Mouse (Mus musculus) heart, adult 2 months (tissue): ENCODE measurements around the gene Nfatc4. TPM values are rescaled to one million over a fixed set of nuclear protein-coding genes. Genes with fewer than 3 reads are reported as not detected.

ENCODE experiments used
- DNase-seq, 2 experiments: peaks; one replicate each; pipeline ENCODE4 v3.0.0; 2021
- H3K27ac ChIP-seq: fragments of 200-600 bp; 2 replicates; pipeline ENCODE4 v1.8.1; 2022
- H3K27me3 ChIP-seq: fragments of 200-500 bp; 2 replicates; pipeline ENCODE4 v1.6.1; 2012; ENCODE audit warnings: mild to moderate bottlenecking, low read length, inconsistent platforms, mixed read lengths; ENCODE audit not compliant: control insufficient read depth, insufficient read depth
- H3K36me3 ChIP-seq: fragments of 200-500 bp; 2 replicates; pipeline ENCODE4 v1.6.1; 2012; ENCODE audit warnings: low read length, inconsistent platforms; ENCODE audit not compliant: control insufficient read depth, insufficient read depth
- H3K4me1 ChIP-seq: fragments of 200-500 bp; 2 replicates; pipeline ENCODE4 v1.6.1; 2011; ENCODE audit warnings: low read length; ENCODE audit not compliant: control insufficient read depth, insufficient read depth
- H3K4me3 ChIP-seq: fragments of 200-600 bp; 2 replicates; pipeline ENCODE4 v1.8.1; 2022
- H3K79me2 ChIP-seq: fragments of 200-500 bp; replicated peaks from 2 replicates; pipeline ENCODE4 v1.6.1; 2012; ENCODE audit warnings: mild to moderate bottlenecking, inconsistent platforms, low read length, moderate library complexity, mixed read lengths; ENCODE audit not compliant: control insufficient read depth, insufficient read depth
- H3K9ac ChIP-seq: fragments of 200-500 bp; 2 replicates; pipeline ENCODE4 v1.6.1; 2012; ENCODE audit warnings: low read depth, mild to moderate bottlenecking, control low read depth, inconsistent platforms, low read length, mixed read lengths
- CTCF ChIP-seq: fragments of 200-600 bp; IDR thresholded peaks from 2 replicates; pipeline ENCODE4 v1.8.1; 2022; ENCODE audit warnings: antibody characterized with exemption, mild to moderate bottlenecking, moderate library complexity
- EP300 ChIP-seq: fragments of 200-500 bp; IDR thresholded peaks from 2 replicates; pipeline ENCODE4 v1.6.1; 2011; ENCODE audit warnings: low read depth, low read length, control low read depth; ENCODE audit not compliant: insufficient read depth
- POLR2A ChIP-seq: fragments of 200-500 bp; IDR thresholded peaks from 2 replicates; pipeline ENCODE4 v1.6.1; 2011; ENCODE audit warnings: mild to moderate bottlenecking, low read depth, low read length, control low read depth; ENCODE audit not compliant: insufficient read depth
- WGBS: fragments of 180-500 bp; shearing (Covaris S2); methylation state at CpG from one replicate; pipeline ENCODE4 v1.1.7; 2018; 5-methylcytosine and 5-hydroxymethylcytosine counted together
- intact Hi-C: fragments of 180-260 bp; cut with DNase I; formaldehyde crosslinking; loops from one replicate; pipeline ENCODE4 v1.15.1; 2025
- polyA plus RNA-seq: library from polyadenylated mRNA; depleted of rRNA; stranded (reverse); fragments of >200 nt; gene quantifications from 2 replicates; pipeline ENCODE4 v1.2.3, GENCODE M21; 2012
- total RNA-seq, 2 experiments: library from RNA; stranded (reverse); gene quantifications; 2 replicates each; pipeline ENCODE4 v1.2.3; 2021

The Nfatc4 gene
- total and polyA plus RNA-seq, 3 experiments, result 3.6 to 6.0 (median 5.1) TPM

DNA sequence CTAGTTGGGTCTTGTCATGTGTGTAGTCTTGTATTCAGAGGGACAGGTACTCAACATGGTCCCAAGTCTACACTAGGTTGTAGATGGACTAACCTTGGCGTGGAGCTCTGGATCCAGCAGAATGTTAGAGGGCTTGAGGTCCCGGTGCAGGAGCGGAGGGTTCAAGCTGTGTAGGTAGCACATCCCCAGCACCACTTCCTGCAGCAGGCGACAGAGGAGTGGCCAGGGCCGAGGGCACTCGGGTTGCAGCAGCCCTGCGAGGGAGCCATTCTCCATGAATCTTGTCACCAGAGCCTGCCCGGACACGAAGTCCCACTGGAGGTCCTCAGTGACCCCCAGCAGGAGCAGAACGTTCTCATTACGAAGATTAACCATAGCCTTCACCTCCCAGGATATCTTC, 35.2 kb upstream of the Nfatc4 start:
- DNase-seq, result peak in 1 of 2 experiments; percentile 19
- WGBS, result 43% methylated on average over 11 of the region's 11 CpGs
- no peaks in the 10 kb centered on the region for H3K36me3 ChIP-seq
- intact Hi-C loops, result no loop called here
- H3K4me3 ChIP-seq, result no peak overlapping the region
- no peak for TF ChIP-seq EP300
- TF ChIP-seq CTCF, result no peak
- TF ChIP-seq POLR2A, result no peak
- H3K27me3 ChIP-seq, result no peaks in the 10 kb centered on the region
- H3K27ac ChIP-seq, result no peak overlapping the region
- no peaks in the 10 kb centered on the region; the same call in none of the 2 replicates for H3K4me1 ChIP-seq
- no peak overlapping the region for H3K9ac ChIP-seq
- no peaks in the 10 kb centered on the region for H3K79me2 ChIP-seq

DNA sequence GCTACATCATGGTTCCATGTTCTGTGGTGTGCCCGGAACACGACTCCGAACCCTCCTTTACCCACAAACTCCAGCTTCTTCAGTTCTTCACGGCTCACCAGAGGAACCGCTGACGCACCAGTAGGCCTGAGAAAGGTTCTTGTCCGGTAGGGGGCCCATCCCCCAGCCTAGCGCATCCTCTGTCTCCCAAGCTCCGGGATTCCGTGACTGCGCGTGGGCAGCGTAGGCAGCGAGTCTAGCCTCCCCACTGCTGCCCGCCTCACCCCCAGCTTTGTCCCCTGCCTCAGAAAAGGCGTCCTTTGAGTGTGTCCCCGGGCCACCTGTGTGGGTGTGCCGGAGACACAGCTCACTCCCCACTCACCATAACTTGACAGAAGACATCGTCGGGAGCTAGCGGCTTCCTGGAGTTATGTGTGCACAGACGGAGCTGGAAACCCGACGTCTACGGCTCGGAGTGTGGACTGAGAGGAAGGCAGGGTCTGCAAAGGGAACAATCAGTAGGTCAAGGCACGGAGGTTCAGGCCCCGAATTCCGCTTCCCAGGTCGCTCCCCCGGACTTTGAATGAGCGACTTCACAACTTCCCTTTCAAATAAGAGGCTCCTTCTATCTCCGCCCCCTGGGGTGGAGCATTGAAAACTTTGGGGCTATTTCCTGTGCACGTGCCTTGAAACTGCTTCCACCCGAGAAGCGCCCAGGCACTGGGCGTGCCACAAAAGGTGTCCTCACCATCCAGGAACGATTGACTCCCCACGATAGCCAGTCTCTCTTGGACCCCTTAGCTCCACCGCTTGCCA, 34.5 kb upstream of the Nfatc4 start, which contains the start of gene Ripk3:
Gene Ripk3 (minus strand): TSS at position 610 of the 795 bp plus-strand sequence.
- Histone ChIP-seq H3K27ac (peak within 1 kb of the TSS; percentile 26; the same call in 1 of the 2 replicates), H3K4me1 (no peaks in the 10 kb centered on the region; the same call in none of the 2 replicates)
- peak; percentile 68 to 76 for DNase-seq

DNA sequence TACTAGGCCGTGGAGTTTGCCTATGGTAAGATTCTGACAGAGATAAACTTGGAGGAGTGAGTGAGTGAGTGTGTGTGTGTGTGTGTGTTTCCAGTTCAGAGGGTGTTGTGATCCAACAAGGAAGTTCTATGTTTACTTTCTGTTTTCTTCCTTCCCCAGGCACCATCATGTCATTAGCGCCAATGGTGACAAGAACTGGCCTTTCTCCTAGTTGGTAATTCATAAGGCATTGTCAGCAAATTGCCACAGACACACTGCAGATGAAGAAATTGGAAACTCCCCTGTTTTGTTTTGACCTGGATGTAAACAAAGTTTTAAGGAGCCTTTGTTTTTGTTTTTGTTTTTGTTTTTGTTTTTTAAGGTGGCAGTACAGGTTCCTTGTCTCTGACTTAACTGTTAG, 29.5 kb upstream of the Nfatc4 start:
- TF ChIP-seq EP300 (no peak), CTCF (no peak), POLR2A (no peak)
- H3K27ac ChIP-seq, result no peak overlapping the region
- H3K79me2 ChIP-seq, result no peaks in the 10 kb centered on the region
- no peak overlapping the region for H3K4me3 ChIP-seq
- H3K27me3 ChIP-seq, result no peaks in the 10 kb centered on the region
- WGBS, result 48% methylated on average over 2 of the region's 2 CpGs
- intact Hi-C loops, result no loop called here
- H3K9ac ChIP-seq, result no peak overlapping the region
- no peak for DNase-seq
- H3K4me1 ChIP-seq, result peaks cover 3% of the 10 kb centered on the region
- H3K36me3 ChIP-seq, result no peaks in the 10 kb centered on the region

More for the DNA sequence above, 34.5 kb upstream of the Nfatc4 start, which contains the start of gene Ripk3:
- TF ChIP-seq EP300 (no peak), CTCF (peak; percentile 15; the same call in 1 of the 2 replicates), POLR2A (peak; percentile 38; the same call in 1 of the 2 replicates)
- Histone ChIP-seq H3K4me3 (peak within 1 kb of the TSS; percentile 51), H3K36me3 (no peaks in the 10 kb centered on the region), H3K9ac (peak within 1 kb of the TSS; percentile 50), H3K27me3 (no peaks in the 10 kb centered on the region), H3K79me2 (no peaks in the 10 kb centered on the region)
- intact Hi-C loops, result no loop called here
- WGBS, result 6% methylated on average over 40 of the region's 40 CpGs

- Histone ChIP-seq H3K79me2 (no peaks in the 10 kb centered on the region), H3K27ac (no peak overlapping the region; the same call in 1 of the 2 replicates), H3K4me1 (peaks cover 3% of the 10 kb centered on the region; the same call in 1 of the 2 replicates), H3K4me3 (no peak overlapping the region), H3K36me3 (no peaks in the 10 kb centered on the region), H3K27me3 (no peaks in the 10 kb centered on the region), H3K9ac (no peak overlapping the region)
- no peak for TF ChIP-seq EP300
- TF ChIP-seq POLR2A, result no peak
- no peak for TF ChIP-seq CTCF
- peak; percentile 26 to 33 for DNase-seq
- WGBS, result 58% methylated on average over 2 of the region's 2 CpGs
- intact Hi-C loops, result no loop called here
These were observed 29.0 kb upstream of the Nfatc4 start for GRCm38 (mm10) chr14:55793946-55794345.

DNA sequence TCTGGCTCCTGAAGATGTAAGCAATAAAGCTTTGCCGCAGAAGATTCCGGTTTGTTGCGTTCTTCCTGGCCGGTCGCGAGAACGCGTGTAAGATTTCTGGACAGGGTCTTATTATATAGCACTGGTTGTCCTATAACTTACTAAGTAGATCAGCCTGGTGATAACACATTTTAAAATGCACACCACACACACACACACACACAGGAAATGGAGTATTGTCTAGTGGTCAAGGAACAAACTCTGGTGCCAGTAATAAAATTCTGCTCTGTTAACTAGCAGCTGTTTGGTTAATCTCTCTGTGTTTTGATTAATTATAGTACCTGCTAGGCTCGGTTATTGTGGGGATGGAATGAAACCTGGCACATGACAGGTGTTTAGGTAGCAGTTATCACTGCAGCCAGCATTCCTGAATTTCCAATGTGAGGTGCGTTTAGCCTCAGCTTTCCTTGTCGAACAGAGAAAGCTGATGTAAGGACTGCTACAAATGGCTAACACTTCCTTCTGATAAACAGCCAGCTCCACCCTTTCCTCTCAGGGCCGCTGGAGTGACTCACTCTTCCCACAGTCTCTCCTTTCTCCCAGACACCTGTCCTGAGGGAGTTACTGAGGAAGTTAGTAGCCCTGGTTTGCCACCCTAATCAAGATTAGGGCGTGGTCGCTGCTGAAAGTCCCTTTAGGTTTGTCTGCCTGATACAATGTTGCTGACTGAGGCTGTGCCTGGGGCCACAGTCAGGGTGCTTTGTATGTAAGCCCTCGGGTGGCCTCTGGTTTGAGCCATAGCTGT, 27.4 kb upstream of the Nfatc4 start:
- Histone ChIP-seq H3K36me3 (no peaks in the 10 kb centered on the region), H3K4me3 (no peak overlapping the region), H3K79me2 (no peaks in the 10 kb centered on the region), H3K27ac (peak overlapping the region; percentile 71), H3K9ac (no peak overlapping the region), H3K27me3 (no peaks in the 10 kb centered on the region), H3K4me1 (peaks cover 3% of the 10 kb centered on the region; the same call in 1 of the 2 replicates)
- peak in 1 of 2 experiments; percentile 62 for DNase-seq
- TF ChIP-seq POLR2A (no peak), EP300 (peak; percentile 68)
- 50% methylated on average over 15 of the region's 15 CpGs for WGBS
- intact Hi-C loops, result no loop called here
